Mouse (Mus musculus) cerebellum, adult 9-10 months (tissue): ENCODE data around the gene Serpinb9.
"Not testable (repeated sequence)": the region's sequence is repeated elsewhere in the genome, so short reads cannot be mapped to it uniquely, and the experiment has no call there.

ENCODE experiments used
- DNase-seq: peaks from one replicate; pipeline ENCODE4 v3.0.0; 2022

Gene Serpinb9

GRCm38 (mm10) chr13:33003523-33004413 lies 718 bp downstream of the Serpinb9 start:
- no peak for DNase-seq

- DNase-seq = peak; percentile 81
Observed at GRCm38 (mm10) chr13:33004414-33005105, 1.5 kb downstream of the Serpinb9 start.

GRCm38 (mm10) chr13:33005501-33006075 lies 2.5 kb downstream of the Serpinb9 start:
- DNase-seq = peak; percentile 9

GRCm38 (mm10) chr13:33006555-33006954 lies 3.5 kb downstream of the Serpinb9 start:
- DNase-seq = no peak

- DNase-seq = no peak
Observed at GRCm38 (mm10) chr13:33012395-33012794, 9.3 kb downstream of the Serpinb9 start.

- DNase-seq = no peak
Observed at GRCm38 (mm10) chr13:33013271-33013670, 10.2 kb downstream of the Serpinb9 start.

GRCm38 (mm10) chr13:33022371-33022770 lies 19.3 kb downstream of the Serpinb9 start:
- DNase-seq = no peak

GRCm38 (mm10) chr13:33026427-33027057 lies 23.5 kb downstream of the Serpinb9 start:
- peak; percentile 6 for DNase-seq

- DNase-seq = no peak
Observed at GRCm38 (mm10) chr13:33027244-33027643, 24.2 kb downstream of the Serpinb9 start, which contains the start of gene Serpinb9b. Serpinb9b (plus strand) TSS chr13:33027416.

- no peak for DNase-seq
Observed at GRCm38 (mm10) chr13:33028146-33028545, 25.1 kb downstream of the Serpinb9 start.

- no peak for DNase-seq
Observed at GRCm38 (mm10) chr13:33028550-33028949, 25.5 kb downstream of the Serpinb9 start.

GRCm38 (mm10) chr13:33029478-33029877 lies 26.4 kb downstream of the Serpinb9 start:
- DNase-seq = not testable (repeated sequence)

- DNase-seq = no peak
Observed at GRCm38 (mm10) chr13:33030281-33030680, 27.2 kb downstream of the Serpinb9 start.

- no peak for DNase-seq
Observed at GRCm38 (mm10) chr13:33035506-33035905, 32.5 kb downstream of the Serpinb9 start.

GRCm38 (mm10) chr13:33043542-33043941 lies 40.5 kb downstream of the Serpinb9 start:
- no peak for DNase-seq

GRCm38 (mm10) chr13:33047234-33047633 lies 44.2 kb downstream of the Serpinb9 start:
- DNase-seq = no peak

GRCm38 (mm10) chr13:33048187-33048586 lies 45.1 kb downstream of the Serpinb9 start:
- DNase-seq = no peak

GRCm38 (mm10) chr13:33051697-33052096 lies 48.6 kb downstream of the Serpinb9 start:
- DNase-seq = no peak

GRCm38 (mm10) chr13:33063048-33063447 lies 60.0 kb downstream of the Serpinb9 start:
- no peak for DNase-seq
